19 mouse cellular contexts compared by ENCODE assay signal in the genomic region with DNA sequence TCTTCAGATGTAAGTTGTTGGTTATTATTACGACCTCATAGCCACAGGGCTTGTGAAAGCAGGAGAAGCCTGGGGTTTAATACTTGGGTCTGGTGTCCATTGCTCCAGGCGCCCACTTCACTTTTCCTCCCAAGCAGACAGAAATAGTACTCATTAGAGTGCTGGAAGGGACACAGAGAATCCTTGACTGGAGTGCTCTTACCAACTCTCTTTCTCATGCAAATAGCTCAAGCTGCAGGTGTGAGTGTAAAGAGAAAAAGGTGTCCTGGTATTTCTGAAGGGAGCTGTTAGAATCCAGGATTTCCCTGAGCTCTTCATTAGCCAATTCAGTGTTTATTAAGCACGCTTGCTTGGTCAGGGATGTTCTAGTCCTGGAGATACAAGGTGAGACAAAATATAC. TPM values are rescaled to one million over a fixed set of nuclear protein-coding genes. Genes with fewer than 3 reads are reported as not detected.
"Had no signal": no experiment of that assay in that cellular context is flagged by ENCODE, and none has a peak within 500 bp of the region (broad histone marks: within the 10 kb centered on the region; RNA-seq: fewer than 3 reads in every experiment).

No protein-coding gene starts in this region.

- H3K4me2 ChIP-seq: liver, embryonic 13.5 days; midbrain, embryonic 12.5 days; midbrain, embryonic 15.5 days; neural tube, embryonic 12.5 days; neural tube, embryonic 15.5 days had no signal

- H3K27ac ChIP-seq: kidney, postnatal 0 days; layer of hippocampus, adult 2 months; left cerebral cortex, adult 2 months; liver, embryonic 13.5 days; macrophage; midbrain, embryonic 12.5 days; midbrain, embryonic 15.5 days; neural tube, embryonic 12.5 days; neural tube, embryonic 15.5 days had no signal

- H3K9ac ChIP-seq: liver, embryonic 13.5 days; midbrain, embryonic 12.5 days; midbrain, embryonic 15.5 days; neural tube, embryonic 12.5 days; neural tube, embryonic 15.5 days had no signal

- H3K4me1 ChIP-seq: liver, embryonic 13.5 days; midbrain, embryonic 12.5 days; midbrain, embryonic 15.5 days; neural tube, embryonic 12.5 days; neural tube, embryonic 15.5 days had no signal

- H3K27me3 ChIP-seq: liver, embryonic 13.5 days; midbrain, embryonic 12.5 days; midbrain, embryonic 15.5 days; neural tube, embryonic 12.5 days; neural tube, embryonic 15.5 days had no signal

- DNase-seq: kidney, adult 2 months; kidney, postnatal 25 days; layer of hippocampus, postnatal 36 days; liver, embryonic 13.5 days; right cerebral cortex, adult 18-20 months; right cerebral cortex, postnatal 25 days; thymus, adult 18-20 months; thymus, postnatal 14 days; thymus, postnatal 4 days had no signal

- H3K4me3 ChIP-seq: layer of hippocampus, adult 2 months; left cerebral cortex, adult 2 months; liver, embryonic 13.5 days; midbrain, embryonic 12.5 days; midbrain, embryonic 15.5 days; neural tube, embryonic 12.5 days; neural tube, embryonic 15.5 days had no signal

- H3K9me3 ChIP-seq: liver, embryonic 13.5 days; midbrain, embryonic 12.5 days; midbrain, embryonic 15.5 days; neural tube, embryonic 12.5 days; neural tube, embryonic 15.5 days had no signal

- H3K36me3 ChIP-seq: liver, embryonic 13.5 days; midbrain, embryonic 12.5 days; midbrain, embryonic 15.5 days; neural tube, embryonic 12.5 days; neural tube, embryonic 15.5 days had no signal

- ATAC-seq: intestine, postnatal 0 days; midbrain, embryonic 15.5 days had no signal

RNA-seq across cellular contexts. Expression of a gene that starts 43.6 kb away (rescaled TPM):
- total RNA-seq: megakaryocyte, adult 5-6 weeks had no signal
- polyA plus RNA-seq: macrophage had no signal
